Mouse (Mus musculus) testis, adult 10 weeks (tissue): ENCODE data around the gene Atxn7l3b. TPM values are rescaled to one million over a fixed set of nuclear protein-coding genes. Genes with fewer than 3 reads are reported as not detected.

Source experiments
- polyA plus RNA-seq: library from polyadenylated mRNA; stranded (reverse); fragments of 350-450 nt; fragmentation: Illumina TruSeq; extraction: RNeasy Lipid Tissue Mini Kit (QIAGEN cat#74804); gene quantifications from one replicate; pipeline ENCODE4 v1.2.3, GENCODE M21; 2014; ENCODE audit warnings: low read depth, low replicate concordance

The Atxn7l3b gene
- polyA plus RNA-seq: 336 TPM

GRCm38 (mm10) chr10:112928452-112929221 is at the start of gene Atxn7l3b:
TSS of gene Atxn7l3b (minus strand) at chr10:112929001.

